Mouse (Mus musculus) megakaryocyte-erythroid progenitor cell, adult 5-6 weeks (primary cell): ENCODE data around the gene Trpc7. TPM values are rescaled to one million over a fixed set of nuclear protein-coding genes. Genes with fewer than 3 reads are reported as not detected.

Experiments
- ATAC-seq: replicated peaks from 2 replicates; pipeline ENCODE4 v1.8.0; 2016; ENCODE audit warnings: mild to moderate bottlenecking, inconsistent platforms; ENCODE audit not compliant: severe bottlenecking, poor library complexity, low FRiP score, low TSS enrichment
- total RNA-seq, 2 experiments: library from RNA; stranded (forward) in 1 of 2; stranded (reverse) in 1 of 2; fragments of 200-1000, 215-1000 nt in 1 of 2; fragments of >200 nt in 1 of 2; fragmentation: Nextera tagmentation in 1 of 2; gene quantifications; 2 replicates each; pipeline ENCODE4 v1.2.3; 2014 to 2017

The Trpc7 gene
- total RNA-seq, 2 experiments from 2014 or later: not detected

DNA sequence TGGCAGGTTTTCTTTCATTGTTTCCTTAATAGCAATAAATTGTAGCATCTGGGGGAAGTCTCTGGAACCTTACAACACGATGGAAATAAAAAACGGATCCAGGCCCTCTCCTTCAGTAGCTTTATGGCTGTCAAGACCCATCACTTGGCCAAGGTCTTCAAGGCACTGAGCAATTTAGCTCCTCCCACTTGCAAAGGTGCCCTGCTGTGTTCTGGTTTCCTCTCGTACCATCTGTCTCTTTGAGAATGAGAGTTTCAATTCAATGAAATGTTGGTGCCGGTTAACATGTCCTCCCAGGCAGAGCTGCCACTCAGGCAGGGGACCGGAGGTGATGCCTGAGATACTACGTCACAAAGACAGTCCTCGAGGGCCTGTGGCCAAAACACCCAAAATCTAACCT lies 100.3 kb downstream of the Trpc7 start:
- no peak for ATAC-seq

DNA sequence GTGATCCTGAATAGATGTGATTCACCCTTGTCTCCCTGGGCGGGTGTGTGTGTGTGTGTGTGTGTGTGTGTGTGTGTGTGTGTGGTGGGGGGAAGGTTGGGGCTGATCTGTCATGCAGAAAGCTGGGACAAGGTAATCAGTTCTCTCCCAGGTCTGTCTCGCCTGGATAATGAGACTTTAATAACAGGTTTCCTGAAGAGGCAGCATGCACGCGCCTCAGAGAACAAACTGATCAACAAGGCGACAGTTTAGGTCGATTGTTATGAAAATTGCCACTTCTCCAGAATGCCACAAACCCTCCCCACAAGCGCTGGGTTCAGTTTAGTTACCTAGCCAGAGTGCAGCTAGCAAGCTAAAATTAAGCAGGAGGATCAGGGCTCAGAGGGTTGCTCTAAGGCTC lies 101.4 kb downstream of the Trpc7 start:
- no peak for ATAC-seq

DNA sequence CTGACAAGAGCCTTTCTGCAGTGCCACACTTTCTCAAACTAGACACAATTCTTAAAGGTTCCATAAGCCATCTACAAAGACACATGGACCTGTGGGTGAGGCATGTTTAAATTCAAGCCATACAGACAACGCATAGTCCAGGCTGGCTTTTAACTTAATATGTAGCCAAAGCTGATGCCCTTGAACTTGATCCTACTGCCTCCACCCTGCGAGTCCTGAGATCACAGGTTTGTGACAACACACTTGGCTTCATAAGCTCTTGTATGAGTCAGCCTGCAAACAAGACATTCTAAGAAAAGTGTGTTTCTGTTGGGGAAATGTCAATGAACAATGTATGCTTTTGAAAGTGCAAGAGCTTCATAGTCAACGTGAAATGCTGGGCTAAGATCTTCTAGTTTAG lies 102.9 kb downstream of the Trpc7 start:
- ATAC-seq: no peak

DNA sequence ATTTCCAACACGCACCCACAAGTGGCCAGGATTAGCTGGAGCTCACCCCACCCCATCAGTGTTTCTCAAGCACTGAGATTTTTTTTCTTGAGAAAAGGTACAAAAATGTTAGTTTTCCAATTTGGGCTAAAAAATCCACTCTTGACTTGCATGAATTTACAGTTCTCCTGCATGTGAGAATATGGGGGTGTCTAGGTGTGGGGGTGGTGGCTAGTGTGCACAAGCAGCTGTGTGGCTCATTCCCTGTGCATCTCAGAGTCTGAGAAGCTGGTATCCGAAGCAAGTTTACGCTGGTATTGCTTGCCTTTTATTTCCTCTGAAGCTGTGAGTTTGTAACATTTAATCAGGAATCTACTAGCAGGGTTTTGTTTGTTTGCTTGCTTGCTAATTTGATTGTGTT lies 105.1 kb downstream of the Trpc7 start:
- ATAC-seq: no peak

GRCm38 (mm10) chr13:56782621-56783020 lies 113.2 kb downstream of the Trpc7 start:
- ATAC-seq: no peak

GRCm38 (mm10) chr13:56781697-56782096 lies 114.1 kb downstream of the Trpc7 start:
- no peak for ATAC-seq

GRCm38 (mm10) chr13:56780746-56781469 lies 114.9 kb downstream of the Trpc7 start:
- no peak for ATAC-seq

DNA sequence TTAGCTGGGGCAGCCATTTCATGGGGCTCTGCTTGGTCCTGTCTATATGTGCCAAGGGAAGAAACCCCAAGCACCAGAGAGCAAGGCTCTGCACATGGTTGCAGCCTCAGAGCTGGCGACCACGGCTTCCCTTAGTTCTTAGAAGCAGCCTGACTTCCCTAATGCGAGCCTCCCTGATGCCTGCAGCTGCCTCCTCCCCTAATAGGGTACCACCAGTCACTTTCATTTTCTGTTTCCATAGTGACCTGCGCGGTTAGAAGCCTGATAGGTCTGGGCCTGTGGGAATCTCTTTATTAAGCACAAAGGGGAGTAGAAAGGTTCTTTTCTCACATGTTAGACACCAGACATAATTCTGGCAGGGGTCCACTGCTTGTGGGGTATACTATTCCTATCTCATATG lies 121.5 kb downstream of the Trpc7 start:
- ATAC-seq: no peak

- ATAC-seq: no peak
Observed at GRCm38 (mm10) chr13:56773262-56773870, 122.4 kb downstream of the Trpc7 start.

DNA sequence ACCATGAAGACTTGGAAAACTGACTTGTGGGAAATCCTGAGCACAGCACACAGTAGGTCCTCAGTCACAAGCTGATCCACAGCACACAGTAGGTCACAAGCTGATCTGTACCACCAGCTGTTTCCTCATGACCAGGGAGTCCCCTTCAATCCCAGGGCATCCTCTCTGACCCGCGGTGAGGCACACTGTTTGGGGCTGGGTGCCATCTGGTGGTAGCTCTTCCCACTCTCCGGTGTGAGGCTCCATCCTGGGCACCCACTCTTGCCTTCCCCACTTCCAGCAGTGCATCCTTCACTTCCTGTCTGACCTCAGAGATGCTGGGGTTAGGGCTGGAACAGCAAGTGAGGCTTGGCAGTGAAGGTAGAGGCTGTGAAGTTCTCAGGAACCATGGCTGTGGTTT lies 123.2 kb downstream of the Trpc7 start:
- no peak for ATAC-seq

GRCm38 (mm10) chr13:56770786-56771185 lies 125.0 kb downstream of the Trpc7 start:
- ATAC-seq: no peak

GRCm38 (mm10) chr13:56770136-56770578 lies 125.6 kb downstream of the Trpc7 start:
- ATAC-seq: no peak

DNA sequence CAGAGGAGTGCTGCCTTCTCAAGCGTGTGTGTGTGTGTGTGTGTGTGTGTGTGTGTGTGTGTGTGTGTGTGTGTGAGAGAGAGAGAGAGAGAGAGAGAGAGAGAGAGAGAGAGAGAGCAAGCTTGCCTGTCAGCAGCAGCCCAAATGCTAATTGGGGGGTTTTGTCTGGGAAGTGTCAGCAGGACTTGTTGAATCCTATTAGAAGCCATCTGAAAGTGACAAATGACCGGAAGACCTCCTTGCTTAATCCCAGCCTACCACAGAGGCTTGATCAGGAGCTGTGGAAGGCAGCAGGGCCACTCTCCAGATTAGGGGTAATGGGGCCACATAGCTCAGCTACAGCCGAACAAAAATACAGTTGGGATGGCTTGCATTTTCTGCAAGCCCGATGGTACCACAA lies 126.4 kb downstream of the Trpc7 start:
- no peak for ATAC-seq

- ATAC-seq: no peak
Observed at GRCm38 (mm10) chr13:56766211-56766610, 129.6 kb downstream of the Trpc7 start.

GRCm38 (mm10) chr13:56765284-56766032 lies 130.3 kb downstream of the Trpc7 start:
- no peak for ATAC-seq

- ATAC-seq: no peak
Observed at GRCm38 (mm10) chr13:56762446-56763229, 133.2 kb downstream of the Trpc7 start.

DNA sequence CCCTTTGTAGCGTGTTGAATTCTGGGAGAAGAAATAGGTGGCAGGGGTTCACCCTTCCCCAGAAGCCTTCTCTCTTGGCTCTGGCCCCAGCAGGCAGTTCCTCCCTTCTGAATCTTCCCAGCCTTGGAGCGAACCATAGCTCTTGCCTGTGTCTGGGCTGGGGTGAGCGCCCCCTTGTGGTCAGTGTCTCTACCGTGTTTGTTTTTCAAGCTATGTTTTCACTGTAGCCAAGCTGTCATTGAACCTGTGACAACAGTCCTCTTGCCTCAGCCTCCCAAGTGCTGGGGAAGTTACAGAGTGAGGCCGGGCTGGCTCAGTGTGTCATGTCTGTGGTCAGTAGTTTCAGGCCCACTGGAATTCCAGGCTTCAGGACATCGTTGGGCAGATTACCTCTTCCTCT lies 137.3 kb downstream of the Trpc7 start:
- 0 out of 2 replicates have a peak, but pooled peaks have one; percentile 60 for ATAC-seq

DNA sequence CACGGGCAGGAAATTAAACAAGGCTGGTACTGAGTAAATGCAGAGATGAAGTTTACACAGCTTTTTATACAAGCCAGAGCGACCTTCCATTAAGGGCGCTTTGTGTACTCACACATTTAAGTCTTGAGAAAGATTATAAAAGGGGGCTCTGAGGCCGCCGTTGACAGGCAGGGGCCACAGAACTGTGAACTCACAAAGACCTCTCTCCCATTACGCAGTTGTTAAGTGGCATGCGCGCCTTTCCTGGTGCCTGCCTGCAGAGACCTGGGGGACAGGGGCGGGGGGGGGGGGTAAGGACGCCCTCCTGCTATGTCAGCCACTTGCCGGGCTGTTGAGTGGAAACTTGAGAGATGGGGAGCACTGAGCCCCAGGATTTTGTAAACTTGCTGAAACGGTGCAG lies 138.6 kb downstream of the Trpc7 start:
- no peak for ATAC-seq

DNA sequence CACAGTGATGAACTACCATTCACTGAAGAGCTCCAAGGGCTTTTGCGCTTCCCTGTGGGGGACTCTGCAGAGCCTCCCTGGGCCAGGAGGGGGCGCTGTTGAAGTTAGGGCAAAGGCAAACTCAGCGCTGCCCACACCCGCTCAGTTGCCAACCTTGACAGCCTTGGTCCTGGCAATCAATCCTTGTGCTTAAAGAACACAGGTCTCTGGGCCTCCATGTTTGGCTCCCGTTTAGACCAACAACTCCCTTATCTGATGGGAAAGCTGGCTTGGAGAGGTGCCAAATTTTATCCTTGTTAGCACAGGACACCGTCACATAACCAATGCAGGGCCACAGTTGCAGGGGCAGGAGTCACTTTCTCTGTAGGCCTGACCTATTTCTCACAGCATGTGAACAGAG lies 139.9 kb downstream of the Trpc7 start:
- ATAC-seq: no peak
